Mouse (Mus musculus) skeletal muscle tissue, adult 2 months (tissue): ENCODE data around the gene Smyd2.

ENCODE experiments used
- DNase-seq: peaks from one replicate; pipeline ENCODE4 v3.0.0-alpha.2; 2012; ENCODE audit warnings: low read depth, low spot score

The Smyd2 gene

GRCm38 (mm10) chr1:189830797-189831232 lies 91.3 kb downstream of the Smyd2 start:
- no peak for DNase-seq
